Mouse (Mus musculus): ENCODE data around the gene Qdpr. TPM values are rescaled to one million over a fixed set of nuclear protein-coding genes. Genes with fewer than 3 reads are reported as not detected.

Gene Qdpr
- polyA plus RNA-seq, 1 experiment: 49.1 TPM

DNA sequence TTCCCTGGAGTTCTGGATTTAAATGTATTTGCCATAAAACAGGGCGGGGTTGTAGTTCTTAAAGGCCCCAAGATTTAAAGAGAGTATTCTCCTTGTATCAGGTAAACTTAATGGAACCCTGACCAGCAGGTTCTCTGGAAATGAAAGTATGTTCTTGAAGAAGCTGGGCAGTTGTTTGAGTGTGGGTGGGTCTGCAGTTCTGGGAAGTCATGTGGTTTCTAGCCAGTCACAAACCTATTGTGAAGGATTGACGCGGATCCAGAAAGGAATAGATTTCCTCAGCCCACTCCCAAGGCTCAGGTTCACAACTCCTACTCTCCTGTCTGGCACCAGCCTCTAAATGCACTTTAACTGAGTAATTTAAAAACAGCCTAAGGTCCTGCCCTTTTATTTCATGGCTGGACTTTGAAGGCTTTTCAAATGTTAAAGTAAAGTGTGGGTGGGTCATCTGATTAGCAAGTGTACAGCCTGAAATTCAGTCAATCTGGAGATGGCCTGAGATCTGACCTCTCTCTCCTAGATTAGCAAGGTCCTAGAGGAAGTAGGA lies 45.5 kb upstream of the Qdpr start:
- Histone ChIP-seq H3K79me2 (ENCODE audit: control insufficient read depth, insufficient read depth) (peaks cover 55% of the 10 kb centered on the region), H3ac (ENCODE audit: control insufficient read depth, insufficient read length, low read depth) (no peak overlapping the region), H3K79me3 (ENCODE audit: low read depth) (peaks cover 16% of the 10 kb centered on the region), H3K36me3 (ENCODE audit: control insufficient read depth, insufficient read depth) (peaks cover 38% of the 10 kb centered on the region), H3K27me3 (ENCODE audit: control insufficient read depth, insufficient read depth, insufficient read length) (no peaks in the 10 kb centered on the region), H3K4me3 (ENCODE audit: insufficient read depth, poor library complexity, severe bottlenecking) (no peak overlapping the region)
- TF ChIP-seq USF1 (IDR thresholded peaks at IDR 0.05; ENCODE audit: low read depth) (no peak), MYOG (IDR thresholded peaks at IDR 0.05; ENCODE audit: control insufficient read depth, extremely low read depth, insufficient read length) (no peak), CTCF (IDR thresholded peaks at IDR 0.05; ENCODE audit: control insufficient read depth, insufficient read depth, insufficient read length) (no peak), MAX (IDR thresholded peaks at IDR 0.05) (no peak), FOSL1 (IDR thresholded peaks at IDR 0.05; ENCODE audit: insufficient read depth, low read length, poor library complexity, severe bottlenecking) (no peak), CEBPB (IDR thresholded peaks at IDR 0.05; ENCODE audit: low read depth) (no peak), MYOD1 (IDR thresholded peaks at IDR 0.05; ENCODE audit: control insufficient read depth, insufficient read length, low read depth) (no peak)

DNA sequence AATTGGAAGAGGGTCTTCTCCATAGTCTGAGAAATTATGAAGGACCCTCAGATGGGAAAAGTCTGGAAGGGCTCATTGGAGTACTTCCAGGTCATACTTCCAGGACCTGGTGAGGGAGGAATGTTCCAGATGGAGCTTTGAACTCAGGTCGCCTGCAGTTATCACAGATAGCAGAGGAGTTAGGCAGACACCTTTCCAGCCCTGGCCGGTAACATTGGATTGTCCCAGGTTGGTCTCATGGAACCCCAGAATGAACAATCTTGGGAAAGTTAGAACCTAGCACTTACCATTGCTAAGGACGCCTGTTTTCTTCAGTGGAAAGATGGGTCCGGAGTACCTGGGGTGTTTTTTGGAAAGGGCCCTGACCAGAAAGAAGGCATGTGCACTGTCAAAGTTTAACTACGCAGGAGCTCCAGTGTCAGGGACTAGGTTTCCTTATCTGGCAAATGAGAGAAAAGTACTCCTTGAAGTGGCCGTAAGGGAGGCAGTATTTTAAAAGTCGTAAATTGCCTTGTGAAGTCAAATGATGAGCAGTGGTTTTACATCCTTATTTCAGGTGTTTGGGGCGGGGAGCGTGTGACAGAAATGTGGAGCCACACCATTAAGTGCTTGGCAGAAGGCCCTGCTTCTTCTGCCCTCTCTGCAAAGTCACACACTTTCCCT lies 44.2 kb upstream of the Qdpr start:
- Histone ChIP-seq H3K4me3 (ENCODE audit: insufficient read depth, poor library complexity, severe bottlenecking) (peak overlapping the region; percentile 61), H3K36me3 (ENCODE audit: control insufficient read depth, insufficient read depth) (peaks cover 37% of the 10 kb centered on the region), H3K79me2 (ENCODE audit: control insufficient read depth, insufficient read depth) (peaks cover 52% of the 10 kb centered on the region), H3ac (ENCODE audit: control insufficient read depth, insufficient read length, low read depth) (peak overlapping the region; percentile 54), H3K27me3 (ENCODE audit: control insufficient read depth, insufficient read depth, insufficient read length) (no peaks in the 10 kb centered on the region), H3K79me3 (ENCODE audit: low read depth) (peaks cover 16% of the 10 kb centered on the region)
- TF ChIP-seq MAX (IDR thresholded peaks at IDR 0.05): no peak
- TF ChIP-seq MYOG (IDR thresholded peaks at IDR 0.05; ENCODE audit: control insufficient read depth, extremely low read depth, insufficient read length): no peak
- no peak for TF ChIP-seq MYOD1 (IDR thresholded peaks at IDR 0.05; ENCODE audit: control insufficient read depth, insufficient read length, low read depth)
- TF ChIP-seq CEBPB (IDR thresholded peaks at IDR 0.05; ENCODE audit: low read depth): no peak
- no peak for TF ChIP-seq USF1 (IDR thresholded peaks at IDR 0.05; ENCODE audit: low read depth)
- TF ChIP-seq FOSL1 (IDR thresholded peaks at IDR 0.05; ENCODE audit: insufficient read depth, low read length, poor library complexity, severe bottlenecking): no peak
- TF ChIP-seq CTCF (IDR thresholded peaks at IDR 0.05; ENCODE audit: control insufficient read depth, insufficient read depth, insufficient read length): no peak

DNA sequence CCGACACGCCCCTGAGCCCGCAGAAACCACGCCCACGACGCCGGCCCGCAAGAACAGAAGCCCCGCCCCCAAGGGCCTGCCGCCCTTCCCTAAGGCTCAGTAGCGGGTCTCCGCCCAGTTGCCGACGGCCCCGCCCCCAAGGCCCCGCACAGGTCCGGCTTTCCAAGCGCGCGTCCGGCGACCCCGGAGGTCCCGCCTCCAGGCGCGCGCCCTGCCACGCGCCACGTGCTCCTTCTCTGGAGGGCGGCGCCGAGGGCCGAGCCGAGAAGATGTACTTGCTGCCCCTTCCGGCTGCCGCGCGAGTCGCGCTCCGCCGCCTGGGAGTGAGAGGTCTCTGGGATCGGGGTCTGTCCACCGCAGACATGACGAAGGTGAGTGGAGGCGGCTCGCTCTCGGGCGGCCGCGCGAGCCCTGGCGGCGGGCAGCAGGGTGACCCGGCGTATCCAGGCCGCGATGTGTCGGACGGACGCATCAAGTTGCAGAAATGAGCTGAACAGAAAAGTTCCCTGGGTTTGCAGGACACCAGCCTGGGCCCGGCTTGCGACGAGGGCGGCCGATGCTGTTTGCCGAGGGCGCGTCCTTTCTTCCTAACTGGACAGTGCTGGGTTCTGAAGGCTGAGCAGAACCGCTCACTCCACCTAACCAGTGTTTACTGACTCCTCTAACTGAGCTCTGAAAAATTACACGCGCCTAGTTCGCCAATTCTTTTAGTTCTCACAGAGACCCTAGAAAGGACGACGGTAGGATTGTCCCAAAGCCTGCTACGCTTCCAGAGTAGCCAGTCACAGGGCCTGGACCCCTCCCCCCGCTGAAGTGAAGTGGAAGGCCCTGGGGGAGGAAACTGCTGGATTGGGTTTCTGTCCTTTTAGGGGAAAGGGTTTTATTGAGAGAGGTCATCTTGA lies 43.4 kb upstream of the Qdpr start, which contains the start of gene Lap3:
TSS of gene Lap3 (plus strand) at position 184 of the 902 bp plus-strand sequence.
- H3K4me3 ChIP-seq (ENCODE audit: insufficient read depth, poor library complexity, severe bottlenecking): peak within 1 kb of the TSS; percentile 61

DNA sequence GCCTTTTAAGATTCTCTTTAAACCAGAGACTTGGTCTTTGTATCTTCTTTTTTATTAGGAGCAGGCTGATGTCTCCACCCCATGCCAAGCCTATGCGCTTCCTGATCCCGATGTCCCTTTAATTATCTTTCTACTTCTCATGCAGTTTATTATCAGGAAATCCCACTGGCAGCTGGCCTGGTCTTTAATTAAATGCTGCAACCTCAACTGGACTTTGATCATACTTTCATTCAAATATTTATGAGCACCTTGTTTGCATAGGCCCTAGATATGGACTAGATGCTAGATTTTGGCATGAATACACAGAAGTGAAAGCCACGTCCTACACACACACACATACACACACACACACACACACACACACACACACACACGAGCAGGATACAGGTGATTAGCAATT lies 41.7 kb upstream of the Qdpr start:
- Histone ChIP-seq H3K27me3 (ENCODE audit: control insufficient read depth, insufficient read depth, insufficient read length) (no peaks in the 10 kb centered on the region), H3K79me3 (ENCODE audit: low read depth) (peaks cover 16% of the 10 kb centered on the region), H3K4me3 (ENCODE audit: insufficient read depth, poor library complexity, severe bottlenecking) (no peak overlapping the region), H3K79me2 (ENCODE audit: control insufficient read depth, insufficient read depth) (peaks cover 34% of the 10 kb centered on the region), H3ac (ENCODE audit: control insufficient read depth, insufficient read length, low read depth) (no peak overlapping the region), H3K36me3 (ENCODE audit: control insufficient read depth, insufficient read depth) (peaks cover 16% of the 10 kb centered on the region)
- no peak for TF ChIP-seq FOSL1 (IDR thresholded peaks at IDR 0.05; ENCODE audit: insufficient read depth, low read length, poor library complexity, severe bottlenecking)
- TF ChIP-seq USF1 (IDR thresholded peaks at IDR 0.05; ENCODE audit: low read depth): no peak
- TF ChIP-seq MYOG (IDR thresholded peaks at IDR 0.05; ENCODE audit: control insufficient read depth, extremely low read depth, insufficient read length): no peak
- TF ChIP-seq CEBPB (IDR thresholded peaks at IDR 0.05; ENCODE audit: low read depth): no peak
- no peak for TF ChIP-seq MYOD1 (IDR thresholded peaks at IDR 0.05; ENCODE audit: control insufficient read depth, insufficient read length, low read depth)
- no peak for TF ChIP-seq CTCF (IDR thresholded peaks at IDR 0.05; ENCODE audit: control insufficient read depth, insufficient read depth, insufficient read length)

More for the DNA sequence above, 43.4 kb upstream of the Qdpr start, which contains the start of gene Lap3:
- H3ac ChIP-seq (ENCODE audit: control insufficient read depth, insufficient read length, low read depth): peak within 1 kb of the TSS; percentile 81
- peaks cover 16% of the 10 kb centered on the region for H3K79me3 ChIP-seq (ENCODE audit: low read depth)
- peaks cover 44% of the 10 kb centered on the region for H3K79me2 ChIP-seq (ENCODE audit: control insufficient read depth, insufficient read depth)
- no peaks in the 10 kb centered on the region for H3K27me3 ChIP-seq (ENCODE audit: control insufficient read depth, insufficient read depth, insufficient read length)
- no peak for TF ChIP-seq CEBPB (IDR thresholded peaks at IDR 0.05; ENCODE audit: low read depth)
- no peak for TF ChIP-seq MYOD1 (IDR thresholded peaks at IDR 0.05; ENCODE audit: control insufficient read depth, insufficient read length, low read depth)
- peak; percentile 69 for TF ChIP-seq MAX (IDR thresholded peaks at IDR 0.05)
- peak; percentile 9 for TF ChIP-seq CTCF (IDR thresholded peaks at IDR 0.05; ENCODE audit: control insufficient read depth, insufficient read depth, insufficient read length)
- peak; percentile 77 for TF ChIP-seq USF1 (IDR thresholded peaks at IDR 0.05; ENCODE audit: low read depth)
- TF ChIP-seq MYOG (IDR thresholded peaks at IDR 0.05; ENCODE audit: control insufficient read depth, extremely low read depth, insufficient read length): no peak
- no peak for TF ChIP-seq FOSL1 (IDR thresholded peaks at IDR 0.05; ENCODE audit: insufficient read depth, low read length, poor library complexity, severe bottlenecking)
- H3K36me3 ChIP-seq (ENCODE audit: control insufficient read depth, insufficient read depth): peaks cover 32% of the 10 kb centered on the region

DNA sequence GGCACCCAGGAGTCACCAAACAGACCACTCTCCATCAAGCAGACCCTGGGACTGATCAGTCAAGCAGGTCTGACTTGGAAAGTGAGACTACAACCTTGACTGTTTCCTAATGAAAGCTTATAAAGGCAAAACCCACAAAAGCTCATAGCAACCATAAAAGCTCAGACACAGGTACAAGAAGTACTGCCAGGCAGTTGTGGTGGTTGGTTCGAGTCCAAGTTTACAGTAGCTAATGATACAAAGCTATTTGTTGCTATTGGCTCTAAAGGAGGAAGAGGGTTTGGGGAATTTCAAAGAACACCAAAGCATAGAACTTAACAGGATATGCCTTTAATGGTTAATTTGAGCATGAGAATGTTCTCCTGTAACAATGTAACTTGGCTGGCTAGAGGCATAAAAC lies 33.6 kb upstream of the Qdpr start:
- Histone ChIP-seq H3K27me3 (ENCODE audit: control insufficient read depth, insufficient read depth, insufficient read length) (no peaks in the 10 kb centered on the region), H3ac (ENCODE audit: control insufficient read depth, insufficient read length, low read depth) (no peak overlapping the region), H3K4me3 (ENCODE audit: insufficient read depth, poor library complexity, severe bottlenecking) (no peak overlapping the region), H3K79me2 (ENCODE audit: control insufficient read depth, insufficient read depth) (no peaks in the 10 kb centered on the region), H3K79me3 (ENCODE audit: low read depth) (no peaks in the 10 kb centered on the region), H3K36me3 (ENCODE audit: control insufficient read depth, insufficient read depth) (no peaks in the 10 kb centered on the region)
- TF ChIP-seq CEBPB (IDR thresholded peaks at IDR 0.05; ENCODE audit: low read depth): no peak
- TF ChIP-seq MYOG (IDR thresholded peaks at IDR 0.05; ENCODE audit: control insufficient read depth, extremely low read depth, insufficient read length): no peak
- no peak for TF ChIP-seq CTCF (IDR thresholded peaks at IDR 0.05; ENCODE audit: control insufficient read depth, insufficient read depth, insufficient read length)
- TF ChIP-seq FOSL1 (IDR thresholded peaks at IDR 0.05; ENCODE audit: insufficient read depth, low read length, poor library complexity, severe bottlenecking): no peak
- no peak for TF ChIP-seq USF1 (IDR thresholded peaks at IDR 0.05; ENCODE audit: low read depth)
- no peak for TF ChIP-seq MYOD1 (IDR thresholded peaks at IDR 0.05; ENCODE audit: control insufficient read depth, insufficient read length, low read depth)
